Mouse (Mus musculus) thymus, adult 2 months (tissue): ENCODE measurements around the gene Serpina3f.

Source experiments
- CTCF ChIP-seq: fragments of 200-500 bp; IDR thresholded peaks from 2 replicates; pipeline ENCODE4 v1.5.1; 2012; ENCODE audit warnings: mild to moderate bottlenecking, control low read depth, low read length, moderate library complexity, borderline replicate concordance; ENCODE audit not compliant: control insufficient read depth, poor library complexity, insufficient read depth; ENCODE audit errors: extremely low read depth
- POLR2A ChIP-seq: fragments of 200-500 bp; IDR thresholded peaks from 2 replicates; pipeline ENCODE4 v1.6.1; 2012; ENCODE audit warnings: mild to moderate bottlenecking, low read length, control low read depth, moderate library complexity; ENCODE audit not compliant: control insufficient read depth, poor library complexity, insufficient read depth; ENCODE audit errors: extremely low read depth

DNA sequence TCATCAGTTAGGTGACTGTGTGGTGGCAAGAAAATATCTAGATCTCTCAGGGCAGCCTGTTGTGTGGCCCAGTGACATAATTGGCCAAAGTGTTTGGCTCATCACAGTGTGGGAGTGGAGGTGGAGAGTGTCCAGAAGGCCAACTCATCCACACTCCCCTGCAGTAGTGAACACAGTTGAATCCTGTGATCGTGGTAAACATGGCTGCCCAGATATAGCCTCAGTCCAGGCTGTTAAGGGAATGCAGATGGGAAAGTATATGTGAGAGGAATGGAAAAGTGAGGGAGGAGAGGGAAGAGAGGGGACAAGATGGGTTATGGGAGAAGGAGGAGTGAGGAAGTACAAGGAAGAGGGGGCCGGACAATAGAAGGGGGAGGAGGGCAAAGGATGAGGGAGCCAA lies 35.4 kb upstream of the Serpina3f start:
- TF ChIP-seq POLR2A (no peak), CTCF (no peak)
